Mouse (Mus musculus) lung, adult 2 months (tissue): ENCODE data around the gene Pir. TPM values are rescaled to one million over a fixed set of nuclear protein-coding genes. Genes with fewer than 3 reads are reported as not detected.

ENCODE experiments used
- DNase-seq: peaks from one replicate; pipeline ENCODE4 v3.0.0; 2022
- H3K4me1 ChIP-seq: fragments of 200-500 bp; 2 replicates; pipeline ENCODE4 v1.6.1; 2011; ENCODE audit warnings: low read length; ENCODE audit not compliant: control insufficient read depth, insufficient read depth
- H3K4me3 ChIP-seq: fragments of 200-500 bp; replicated peaks from 2 replicates; pipeline ENCODE3; 2011; ENCODE audit warnings: low read depth, mild to moderate bottlenecking, control low read depth, low read length; ENCODE audit errors: extremely low read depth
- CTCF ChIP-seq: fragments of 200-500 bp; IDR thresholded peaks from 2 replicates; pipeline ENCODE4 v1.5.1; 2011; ENCODE audit warnings: mild to moderate bottlenecking, low read length, control low read depth; ENCODE audit not compliant: insufficient read depth
- POLR2A ChIP-seq: fragments of 200-500 bp; IDR thresholded peaks from 2 replicates; pipeline ENCODE4 v1.6.1; 2011; ENCODE audit warnings: low read depth, mild to moderate bottlenecking, control low read depth, low read length, borderline replicate concordance; ENCODE audit errors: extremely low read depth
- WGBS: fragments of 180-500 bp; shearing (Covaris S2); methylation state at CpG from one replicate; pipeline ENCODE4 v1.1.7; 2018; 5-methylcytosine and 5-hydroxymethylcytosine counted together
- polyA plus RNA-seq: library from polyadenylated mRNA; depleted of rRNA; stranded (reverse); fragments of >200 nt; gene quantifications from 2 replicates; pipeline ENCODE4 v1.2.3, GENCODE M21; 2012

The Pir gene
- polyA plus RNA-seq, 1 experiment: 11.1 TPM

DNA sequence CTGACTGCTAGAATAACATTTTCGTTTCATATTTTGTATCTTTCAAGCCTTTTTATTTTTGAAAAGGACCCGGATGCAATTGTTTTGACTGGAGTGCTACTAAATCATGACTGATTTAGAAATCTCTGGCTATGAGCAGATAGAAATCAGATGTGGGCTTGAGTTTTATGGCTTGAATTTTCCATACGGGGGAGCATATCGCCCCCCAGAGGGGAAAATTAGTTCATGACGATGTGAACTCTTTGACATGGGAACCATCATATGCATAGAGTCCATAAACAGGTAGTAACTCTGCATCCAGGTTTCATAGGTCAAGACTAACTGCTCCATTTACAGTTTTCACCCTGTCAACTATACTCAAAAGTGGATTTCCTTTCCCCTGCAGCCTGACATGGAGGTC lies 105.4 kb downstream of the Pir start:
- H3K4me1 ChIP-seq: no peaks in the 10 kb centered on the region
- DNase-seq: no peak
- TF ChIP-seq POLR2A: no peak
- no peak for TF ChIP-seq CTCF
- 45% methylated on average over 5 of the region's 5 CpGs for WGBS
- peak overlapping the region; percentile 23 for H3K4me3 ChIP-seq

DNA sequence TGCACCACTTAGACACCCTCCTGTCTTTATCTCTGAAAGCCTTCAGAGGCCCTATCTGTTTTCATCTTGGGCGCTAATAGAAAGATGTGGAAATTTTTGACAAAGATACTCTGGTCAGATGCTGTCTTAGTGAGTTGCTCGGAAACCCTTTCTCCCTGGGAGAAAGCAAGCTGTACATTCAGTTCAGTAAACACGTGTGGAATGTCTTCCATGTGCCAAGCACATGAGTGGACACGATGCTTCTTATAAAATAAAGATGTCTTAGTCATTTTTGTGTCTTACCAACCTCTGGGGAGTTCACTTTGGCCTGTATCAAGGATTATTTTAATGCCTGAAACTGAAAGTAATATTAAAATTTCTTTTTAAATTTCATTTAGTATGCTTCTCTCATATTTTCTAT lies 110.5 kb downstream of the Pir start:
- DNase-seq: no peak
- no peak overlapping the region for H3K4me3 ChIP-seq
- H3K4me1 ChIP-seq: no peaks in the 10 kb centered on the region
- TF ChIP-seq CTCF (no peak), POLR2A (no peak)
- 60% methylated on average over 4 of the region's 4 CpGs for WGBS

DNA sequence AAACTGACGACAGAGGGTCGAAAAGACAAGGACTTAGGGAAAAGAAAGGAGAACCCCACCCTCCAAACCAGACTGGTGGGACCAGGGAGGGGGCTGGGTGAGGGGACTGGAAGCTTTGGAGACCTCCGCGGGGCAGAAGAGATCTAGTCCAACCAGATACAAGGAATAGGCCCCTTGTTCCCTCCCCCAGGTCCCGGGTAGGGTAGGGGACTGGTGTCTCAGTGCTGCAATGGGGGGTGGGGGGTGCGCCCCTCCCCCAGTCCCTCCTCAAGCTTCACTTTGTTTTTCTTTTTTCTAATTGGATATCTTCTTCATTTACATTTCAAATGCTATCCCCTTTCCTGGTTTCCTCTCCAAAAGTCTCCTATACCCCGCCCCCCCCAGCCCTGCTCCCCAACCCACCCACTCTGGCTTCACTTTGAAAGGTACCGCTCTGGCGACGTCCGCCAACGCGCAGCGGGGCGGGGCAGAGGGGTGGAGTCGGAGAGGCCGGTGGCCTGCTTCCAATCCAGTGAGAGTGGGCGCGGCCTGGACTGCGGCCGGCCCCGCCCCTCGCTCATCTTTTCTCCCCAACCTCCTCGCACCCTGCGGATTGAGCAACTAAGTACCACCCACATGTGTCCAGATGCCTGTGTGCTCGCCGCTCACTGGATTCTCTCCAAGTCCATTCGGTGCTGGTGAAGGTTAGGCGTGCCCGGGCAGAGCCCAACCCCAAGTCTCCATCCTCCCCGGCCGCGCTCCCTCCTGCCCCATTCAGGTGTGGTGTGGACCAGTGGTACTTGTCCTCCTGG lies 112.6 kb downstream of the Pir start:
- no peak for TF ChIP-seq POLR2A
- WGBS: 24% methylated on average over 32 of the region's 33 CpGs
- Histone ChIP-seq H3K4me1 (no peaks in the 10 kb centered on the region), H3K4me3 (peak overlapping the region; percentile 24)
- DNase-seq: peak; percentile 60

DNA sequence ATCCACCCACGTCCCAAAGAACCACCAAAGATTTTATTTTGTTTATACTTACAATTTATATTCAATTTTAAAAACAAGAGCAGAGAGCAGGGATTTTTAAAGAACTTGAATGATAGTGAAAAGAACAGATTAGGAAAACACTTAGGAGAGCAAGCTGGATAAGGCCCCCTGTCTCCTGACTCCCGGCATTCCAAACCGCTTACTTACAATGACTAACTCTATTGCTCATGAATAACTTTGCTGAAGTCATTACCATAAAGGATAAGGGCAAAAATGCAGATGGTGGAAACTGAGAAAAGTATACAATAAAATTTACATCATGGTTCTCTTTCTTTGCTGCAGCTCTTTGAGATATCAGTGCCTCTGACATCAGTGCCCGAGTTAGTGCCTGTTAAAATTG lies 124.9 kb downstream of the Pir start:
- TF ChIP-seq CTCF (no peak), POLR2A (no peak)
- WGBS: 73% methylated on average over 4 of the region's 4 CpGs
- no peak for DNase-seq
- Histone ChIP-seq H3K4me1 (no peaks in the 10 kb centered on the region), H3K4me3 (no peak overlapping the region)

DNA sequence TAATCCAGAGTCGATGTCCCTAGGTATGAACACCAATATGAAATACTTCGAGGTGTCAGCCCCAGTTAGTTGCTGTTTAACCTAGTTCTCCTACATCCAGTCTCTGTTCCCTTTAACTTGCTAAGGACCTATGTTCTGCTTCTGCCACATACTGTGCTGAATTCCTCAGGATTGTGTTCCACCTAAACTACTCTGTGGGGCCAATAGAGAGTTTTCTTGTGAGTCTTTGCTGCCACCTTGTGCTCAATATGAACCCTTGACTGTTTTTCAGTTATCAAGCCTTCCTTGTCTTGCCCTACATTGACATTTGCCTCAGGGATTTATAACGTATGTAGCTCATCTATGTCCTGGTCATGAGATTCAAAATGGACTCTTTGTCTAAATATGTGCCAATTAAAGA lies 129.3 kb downstream of the Pir start:
- 55% methylated on average over 3 of the region's 3 CpGs for WGBS
- TF ChIP-seq CTCF: no peak
- no peak for TF ChIP-seq POLR2A
- H3K4me1 ChIP-seq: no peaks in the 10 kb centered on the region
- H3K4me3 ChIP-seq: no peak overlapping the region
- no peak for DNase-seq

DNA sequence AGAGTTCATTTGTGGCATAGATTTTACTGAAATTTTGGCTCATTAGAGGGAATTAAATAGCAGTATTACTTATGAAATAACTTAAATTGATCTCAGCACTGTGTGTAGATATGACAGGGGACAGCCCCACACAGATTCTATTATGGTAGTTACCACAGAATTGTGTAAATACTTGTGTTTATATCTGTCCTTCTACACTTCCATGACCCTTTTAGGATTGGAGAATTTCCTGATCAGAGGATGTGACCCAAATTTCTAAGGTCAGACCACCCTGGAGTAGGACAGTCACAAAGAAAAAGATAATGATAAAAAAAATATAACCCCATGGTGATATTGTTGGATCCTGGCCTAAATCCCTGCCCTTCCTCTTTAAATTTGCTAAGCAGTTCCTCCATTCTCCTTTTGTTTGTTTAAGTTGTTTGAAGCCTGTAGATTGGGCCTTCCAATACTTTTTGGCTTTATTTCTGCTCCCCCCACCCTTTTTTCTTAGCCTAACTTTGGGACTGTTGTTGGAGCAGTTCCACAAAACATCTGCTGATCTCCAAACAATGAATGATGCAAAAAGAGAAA lies 136.0 kb downstream of the Pir start:
- TF ChIP-seq POLR2A (no peak), CTCF (no peak)
- H3K4me3 ChIP-seq: no peak overlapping the region
- H3K4me1 ChIP-seq: 0 out of 2 replicates have a peak, but pooled peaks cover 3% of the 10 kb centered on the region
- no peak for DNase-seq

DNA sequence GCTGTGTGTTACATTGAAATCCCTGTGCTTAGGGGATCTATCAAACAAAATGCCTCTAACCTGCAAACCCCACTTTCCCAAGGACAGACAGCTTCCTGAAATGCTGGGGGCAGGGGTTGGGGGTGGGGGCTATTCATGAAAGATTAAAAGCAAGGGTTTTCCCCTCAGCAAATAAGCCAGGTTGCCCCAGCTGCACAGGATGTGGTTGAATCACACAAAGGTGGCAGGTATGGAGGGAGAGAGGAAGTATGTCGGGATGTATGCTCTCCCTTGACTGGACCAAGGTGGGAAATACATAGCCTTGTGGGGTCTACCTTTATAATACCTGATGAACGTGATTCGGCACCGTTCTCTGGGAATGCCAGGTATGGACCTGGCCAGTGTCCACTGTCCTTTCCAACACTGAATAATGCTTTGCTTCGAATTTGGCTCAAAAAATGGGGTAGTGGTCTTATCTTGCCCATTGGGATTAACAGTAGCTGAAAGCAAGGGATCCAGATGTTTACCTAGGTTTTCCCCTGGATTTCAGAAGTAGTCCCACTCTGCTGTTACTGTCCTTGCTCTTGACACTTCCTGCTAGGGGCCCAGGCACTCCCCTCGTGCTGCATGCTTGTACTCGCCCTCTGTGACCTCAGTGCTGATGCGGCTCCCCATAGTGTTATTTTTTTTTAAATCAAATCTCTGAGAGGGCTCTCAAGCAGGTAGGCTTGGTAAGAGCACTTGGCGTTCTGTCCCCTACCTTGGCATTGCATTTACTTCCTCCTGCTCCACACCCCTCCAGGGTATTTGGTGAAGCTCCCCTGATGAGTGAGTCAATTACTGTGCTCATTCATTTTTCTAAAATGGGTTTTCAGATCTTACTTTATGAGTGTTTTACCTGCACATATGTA lies 137.2 kb downstream of the Pir start:
- DNase-seq: no peak
- WGBS: 59% methylated on average over 9 of the region's 9 CpGs
- 0 out of 2 replicates have a peak, but pooled peaks cover 3% of the 10 kb centered on the region for H3K4me1 ChIP-seq
- H3K4me3 ChIP-seq: no peak overlapping the region
- no peak for TF ChIP-seq POLR2A
- TF ChIP-seq CTCF: no peak

DNA sequence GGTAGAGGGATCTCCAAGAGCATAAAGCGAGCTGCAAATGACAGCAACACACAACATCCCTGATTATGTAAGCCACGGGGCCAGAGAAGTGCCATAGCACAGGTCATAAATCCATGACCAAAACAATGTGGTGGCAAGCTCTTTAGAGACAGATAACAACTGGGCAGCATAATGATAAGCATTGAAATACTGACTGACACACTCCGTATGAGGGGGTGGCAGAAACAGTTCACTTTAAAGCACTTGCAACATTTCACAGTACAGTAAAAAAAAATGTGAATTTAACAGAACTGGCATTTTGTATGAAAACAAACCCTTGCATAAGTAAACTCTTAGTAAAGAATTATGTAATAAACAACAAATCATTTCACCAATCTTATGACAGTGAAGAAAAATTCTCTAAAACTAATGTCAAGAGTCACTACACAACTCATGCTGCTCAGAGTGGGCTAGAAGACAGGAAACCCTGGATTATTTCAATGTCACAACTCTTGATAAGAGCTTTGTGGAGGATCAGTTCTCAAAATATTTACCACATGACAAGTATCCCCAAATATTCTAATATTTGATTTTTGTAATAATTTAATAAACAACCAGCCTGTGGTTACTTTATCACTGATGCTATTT lies 139.2 kb downstream of the Pir start:
- TF ChIP-seq POLR2A (no peak), CTCF (no peak)
- WGBS: 73% methylated on average over 3 of the region's 3 CpGs
- Histone ChIP-seq H3K4me1 (0 out of 2 replicates have a peak, but pooled peaks cover 3% of the 10 kb centered on the region), H3K4me3 (no peak overlapping the region)
- DNase-seq: no peak

DNA sequence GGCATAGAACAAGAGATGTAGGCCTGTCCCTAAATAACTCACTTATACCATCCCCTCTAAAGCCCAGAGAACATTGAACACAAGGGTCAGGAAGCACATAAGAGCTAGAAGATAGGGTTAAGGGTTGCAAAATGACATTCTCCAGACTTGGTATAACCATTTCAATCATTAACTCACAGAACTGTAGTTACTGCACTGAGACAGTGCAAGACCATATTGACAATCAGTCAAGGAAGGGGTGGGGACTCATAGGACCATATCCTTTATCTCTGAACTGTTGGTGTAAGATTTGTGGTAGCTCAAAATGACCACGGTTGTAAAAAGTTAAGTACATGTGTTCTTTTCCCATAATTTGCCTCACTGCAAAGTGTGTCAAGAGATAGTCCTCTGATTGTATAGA lies 141.4 kb downstream of the Pir start:
- Histone ChIP-seq H3K4me3 (no peak overlapping the region), H3K4me1 (0 out of 2 replicates have a peak, but pooled peaks cover 3% of the 10 kb centered on the region)
- TF ChIP-seq POLR2A: no peak
- TF ChIP-seq CTCF: no peak
- no peak for DNase-seq
- WGBS: 70% methylated on average over 1 of the region's 1 CpGs
